In the genomic region with DNA sequence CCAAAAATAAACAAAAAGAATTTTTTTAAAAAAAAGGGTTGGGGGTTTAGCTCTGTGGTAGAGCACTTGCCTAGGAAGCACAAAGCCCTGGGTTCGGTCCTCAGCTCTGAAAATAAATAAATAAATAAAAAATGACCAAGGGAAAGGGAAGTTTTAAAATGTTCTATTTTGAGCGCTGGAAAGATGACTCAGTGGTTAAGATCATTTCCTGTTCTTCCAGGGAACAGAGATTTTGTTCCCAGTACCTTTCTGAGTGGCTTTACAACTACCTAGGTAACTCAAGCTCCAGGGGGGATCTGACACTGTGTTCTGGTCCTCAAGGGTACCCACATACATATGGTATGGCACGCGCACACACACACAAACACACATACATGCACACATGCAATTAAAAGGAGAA, we compare ENCODE assay signal across 24 mouse cellular contexts. TPM values are rescaled to one million over a fixed set of nuclear protein-coding genes. Genes with fewer than 3 reads are reported as not detected.
DNase-seq lines count a peak whose midpoint lies in the region; ATAC-seq and TF ChIP-seq lines count a peak whose summit lies in the region.
"Had no signal": no experiment of that assay in that cellular context is flagged by ENCODE, and none has a peak within 500 bp of the region (broad histone marks: within the 10 kb centered on the region; RNA-seq: fewer than 3 reads in every experiment).

No protein-coding gene starts in this region.

- no peak for TF ChIP-seq CTCF in lung, postnatal 0 days (IDR thresholded peaks at IDR 0.05)

- H3K36me3 ChIP-seq in lung, postnatal 0 days (ENCODE audit: insufficient read depth, low read length), result no peaks in the 10 kb centered on the region
- H3K36me3 ChIP-seq in macrophage (ENCODE audit: inconsistent target), result no peaks in the 10 kb centered on the region
- H3K36me3 ChIP-seq: embryonic facial prominence, embryonic 15.5 days; intestine, embryonic 15.5 days; neural tube, embryonic 12.5 days had no signal

- no peaks in the 10 kb centered on the region for H3K4me1 ChIP-seq in lung, postnatal 0 days (ENCODE audit: insufficient read depth, low read depth, low read length)

- H3K4me3 ChIP-seq in lung, postnatal 0 days (ENCODE audit: low read depth, low read length), result no peak overlapping the region
- no peak overlapping the region for H3K4me3 ChIP-seq in macrophage (ENCODE audit: inconsistent target)
- H3K4me3 ChIP-seq: embryonic facial prominence, embryonic 15.5 days; intestine, embryonic 15.5 days; left cerebral cortex, adult 2 months; neural tube, embryonic 12.5 days had no signal

- no peak for ATAC-seq in lung, postnatal 0 days
- ATAC-seq: activated CD4-positive, CD25-positive, alpha-beta regulatory T cell, adult 4 months; forebrain, embryonic 14.5 days; intestine, embryonic 15.5 days had no signal

- no peak overlapping the region for H3K9ac ChIP-seq in lung, postnatal 0 days (replicated peaks; ENCODE audit: low read depth)
- H3K9ac ChIP-seq: embryonic facial prominence, embryonic 15.5 days; intestine, embryonic 15.5 days; neural tube, embryonic 12.5 days had no signal

- no peak overlapping the region for H3K4me2 ChIP-seq in lung, postnatal 0 days (replicated peaks; ENCODE audit: low read depth, low read length)
- H3K4me2 ChIP-seq: embryonic facial prominence, embryonic 15.5 days; intestine, embryonic 15.5 days; liver, embryonic 11.5 days; neural tube, embryonic 12.5 days had no signal

- no peaks in the 10 kb centered on the region for H3K27me3 ChIP-seq in lung, postnatal 0 days (replicated peaks; ENCODE audit: insufficient read depth, low read length)
- H3K27me3 ChIP-seq: embryonic facial prominence, embryonic 15.5 days; intestine, embryonic 15.5 days; neural tube, embryonic 12.5 days had no signal

- 0 out of 2 replicates have a peak, but pooled peaks have one; percentile 13 for TF ChIP-seq EP300 in lung, postnatal 0 days (IDR thresholded peaks at IDR 0.05)

- peak; percentile 41 for DNase-seq in heart, adult 8-10 months (ENCODE audit: low spot score)
- no peak for DNase-seq in heart, adult 9 months (ENCODE audit: low spot score in 2 of 2)
- DNase-seq in lung, postnatal 0 days (ENCODE audit: low spot score), result no peak
- DNase-seq in lung, postnatal 4 days, result no peak
- DNase-seq in NIH3T3 (ENCODE audit: low read depth), result peak; percentile 46
- no peak for DNase-seq in Muller cell, postnatal 12 days (ENCODE audit: inconsistent ontology term)
- DNase-seq: adrenal gland, postnatal 10 days; cerebellum, adult 11 months; cerebellum, postnatal 14 days; embryo, embryonic 11 days; kidney, adult 9 months; kidney, postnatal 25 days; left cerebral cortex, postnatal 4 days; lung, adult 18-20 months; right cerebral cortex, postnatal 4 days had no signal

- H3K79me2 ChIP-seq in macrophage (ENCODE audit: inconsistent target), result no peaks in the 10 kb centered on the region

- WGBS in lung, postnatal 0 days, result 71% methylated on average over 4 of the region's 4 CpGs
- WGBS in macrophage (ENCODE audit: missing documents), result 50% methylated on average over 4 of the region's 4 CpGs

- H3K27ac ChIP-seq in lung, postnatal 0 days (ENCODE audit: low read length), result no peak overlapping the region
- H3K27ac ChIP-seq in macrophage, result peak overlapping the region; percentile 41
- H3K27ac ChIP-seq: embryonic facial prominence, embryonic 15.5 days; intestine, embryonic 15.5 days; left cerebral cortex, adult 2 months; stomach, postnatal 0 days had no signal

- H3K9me3 ChIP-seq in lung, postnatal 0 days (ENCODE audit: low read length), result no peaks in the 10 kb centered on the region
- H3K9me3 ChIP-seq: embryonic facial prominence, embryonic 15.5 days; intestine, embryonic 15.5 days; neural tube, embryonic 12.5 days had no signal

RNA-seq across cellular contexts. Expression of gene Cdk5rap3, which starts 20.4 kb away (rescaled TPM):
- 10 to 100 TPM; 20.4 to 25.7 (median 22.7) TPM for total RNA-seq in heart, adult 8-10 months (2022)
- 46.4 and 48.0 TPM in 2 replicates for polyA plus RNA-seq in lung, postnatal 0 days (2015; fragmentation: Nextera tagmentation; extraction: Ambion mirVana)
- 10 to 100 TPM in 19 of 26 experiments, 1 to 10 TPM in 7; 3.0 to 54.9 (median 21.8) TPM for total RNA-seq in macrophage (2018; cell fraction: chromatin; rRNA removed)
- 10 to 100 TPM in 23 of 26 experiments, 1 to 10 TPM in 3; 8.5 to 17.6 (median 13.3) TPM for total RNA-seq in macrophage (2018; cell fraction: cytosol; rRNA removed)
- 10 to 100 TPM in 17 of 26 experiments, 1 to 10 TPM in 9; 3.6 to 32.5 (median 14.1) TPM for total RNA-seq in macrophage (2018; cell fraction: nucleus; rRNA removed)
- 15.0 to 17.0 TPM (median 16.0 TPM) in 3 replicates for polyA plus RNA-seq in macrophage (2018)

RNA-seq across cellular contexts. Expression of gene Prr15l, which starts 32.0 kb away (rescaled TPM):
- 1 to 10 TPM; 1.1 to 1.7 (median 1.5) TPM for total RNA-seq in heart, adult 8-10 months (2022)
- polyA plus RNA-seq in lung, postnatal 0 days (2015; fragmentation: Nextera tagmentation; extraction: Ambion mirVana), result 126 and 127 TPM in 2 replicates
- total RNA-seq in macrophage (2018; cell fraction: chromatin; rRNA removed), result under 1 TPM in 1 of 26 experiments, not detected in 25; 0.62 TPM
- under 1 TPM in 1 of 26 experiments, not detected in 25; 0.13 TPM for total RNA-seq in macrophage (2018; cell fraction: cytosol; rRNA removed)
- under 1 TPM in 5 of 26 experiments, not detected in 21; 0.40 to 0.92 (median 0.72) TPM for total RNA-seq in macrophage (2018; cell fraction: nucleus; rRNA removed)
- polyA plus RNA-seq in macrophage (2018), result 0.19 TPM in 1 of 3 replicates, not detected in the others
- total RNA-seq: left cerebral cortex, adult 2 months; left cerebral cortex, postnatal 4 days had no signal

RNA-seq across cellular contexts. Expression of gene Copz2, which starts 46.2 kb away (rescaled TPM):
- total RNA-seq in heart, adult 8-10 months (2022), result 10 to 100 TPM; 36.0 to 43.5 (median 41.1) TPM
- polyA plus RNA-seq in lung, postnatal 0 days (2015; fragmentation: Nextera tagmentation; extraction: Ambion mirVana), result 105 and 110 TPM in 2 replicates
- 10 to 100 TPM in 9 of 26 experiments, 1 to 10 TPM in 17; 1.8 to 29.4 (median 6.1) TPM for total RNA-seq in macrophage (2018; cell fraction: chromatin; rRNA removed)
- total RNA-seq in macrophage (2018; cell fraction: cytosol; rRNA removed), result 10 to 100 TPM in 13 of 26 experiments, 1 to 10 TPM in 13; 6.1 to 30.0 (median 13.8) TPM
- 10 to 100 TPM in 7 of 26 experiments, 1 to 10 TPM in 19; 2.0 to 27.7 (median 5.4) TPM for total RNA-seq in macrophage (2018; cell fraction: nucleus; rRNA removed)
- 11.9 to 23.0 TPM (median 16.0 TPM) in 3 replicates for polyA plus RNA-seq in macrophage (2018)
- polyA plus RNA-seq: activated CD4-positive, CD25-positive, alpha-beta regulatory T cell, adult 4 months had no signal

RNA-seq across cellular contexts. Expression of gene Pnpo, which starts 47.9 kb away (rescaled TPM):
- 10 to 100 TPM; 14.9 to 16.6 (median 16.1) TPM for total RNA-seq in heart, adult 8-10 months (2022)
- polyA plus RNA-seq in lung, postnatal 0 days (2015; fragmentation: Nextera tagmentation; extraction: Ambion mirVana), result 28.7 and 30.0 TPM in 2 replicates
- 10 to 100 TPM in 5 of 26 experiments, 1 to 10 TPM in 19, under 1 TPM in 2; 0.44 to 15.2 (median 6.1) TPM for total RNA-seq in macrophage (2018; cell fraction: chromatin; rRNA removed)
- total RNA-seq in macrophage (2018; cell fraction: cytosol; rRNA removed), result 10 to 100 TPM; 11.1 to 22.6 (median 16.7) TPM
- 10 to 100 TPM in 10 of 26 experiments, 1 to 10 TPM in 16; 2.1 to 16.4 (median 7.4) TPM for total RNA-seq in macrophage (2018; cell fraction: nucleus; rRNA removed)
- 15.4 to 17.0 TPM (median 15.6 TPM) in 3 replicates for polyA plus RNA-seq in macrophage (2018)

Comparison
In these comparisons a context has a peak if more than half of its experiments do, and no peak if none do; other contexts are left out.
1. DNase-seq: peak in heart, adult 8-10 months (single experiment) and NIH3T3 (single experiment); none in heart, adult 9 months (0 of 2), lung, postnatal 0 days (single experiment), lung, postnatal 4 days (0 of 2) and Muller cell, postnatal 12 days (single experiment).
2. RNA of gene Prr15l, which starts 32.0 kb away (polyA plus RNA-seq): 126 to 127 TPM in lung, postnatal 0 days; 0.19 TPM in macrophage; every median in the first group is over 100 times any median in the second.